Mouse (Mus musculus) fat pad, adult 2 months (tissue): ENCODE measurements around the gene Slc25a24.

Experiments
- DNase-seq: peaks from one replicate; pipeline ENCODE4 v3.0.0-alpha.2; 2011; ENCODE audit warnings: low read depth, low spot score; ENCODE audit errors: extremely low read depth

Gene Slc25a24

GRCm38 (mm10) chr3:109165214-109165829 lies 42.4 kb downstream of the Slc25a24 start:
- DNase-seq, result no peak

GRCm38 (mm10) chr3:109169121-109169520 lies 46.2 kb downstream of the Slc25a24 start:
- DNase-seq, result no peak

- DNase-seq, result no peak
Measured at GRCm38 (mm10) chr3:109171070-109171778, 48.3 kb downstream of the Slc25a24 start.

- DNase-seq, result no peak
Measured at GRCm38 (mm10) chr3:109174394-109174793, 51.4 kb downstream of the Slc25a24 start.

GRCm38 (mm10) chr3:109178705-109179104 lies 55.8 kb downstream of the Slc25a24 start:
- DNase-seq, result no peak

- DNase-seq, result no peak
Measured at GRCm38 (mm10) chr3:109179528-109180076, 56.7 kb downstream of the Slc25a24 start.

- no peak for DNase-seq
Measured at GRCm38 (mm10) chr3:109196166-109196565, 73.2 kb downstream of the Slc25a24 start.

- no peak for DNase-seq
Measured at GRCm38 (mm10) chr3:109199280-109199679, 76.3 kb downstream of the Slc25a24 start.

GRCm38 (mm10) chr3:109212322-109212721 lies 89.4 kb downstream of the Slc25a24 start:
- DNase-seq, result no peak

GRCm38 (mm10) chr3:109216352-109216751 lies 93.4 kb downstream of the Slc25a24 start:
- DNase-seq, result no peak
